Mouse (Mus musculus) right cerebral cortex, postnatal 25 days (tissue): ENCODE measurements at regions not wholly inside any gene's neighbourhood (a gene's known extent, or its start where the extent isn't known, plus 50 kb on each side); places are given as distances from the start of the nearest gene placed in this dataset.

Source experiments
- DNase-seq: peaks from one replicate; pipeline ENCODE4 v3.0.0; 2022

DNA sequence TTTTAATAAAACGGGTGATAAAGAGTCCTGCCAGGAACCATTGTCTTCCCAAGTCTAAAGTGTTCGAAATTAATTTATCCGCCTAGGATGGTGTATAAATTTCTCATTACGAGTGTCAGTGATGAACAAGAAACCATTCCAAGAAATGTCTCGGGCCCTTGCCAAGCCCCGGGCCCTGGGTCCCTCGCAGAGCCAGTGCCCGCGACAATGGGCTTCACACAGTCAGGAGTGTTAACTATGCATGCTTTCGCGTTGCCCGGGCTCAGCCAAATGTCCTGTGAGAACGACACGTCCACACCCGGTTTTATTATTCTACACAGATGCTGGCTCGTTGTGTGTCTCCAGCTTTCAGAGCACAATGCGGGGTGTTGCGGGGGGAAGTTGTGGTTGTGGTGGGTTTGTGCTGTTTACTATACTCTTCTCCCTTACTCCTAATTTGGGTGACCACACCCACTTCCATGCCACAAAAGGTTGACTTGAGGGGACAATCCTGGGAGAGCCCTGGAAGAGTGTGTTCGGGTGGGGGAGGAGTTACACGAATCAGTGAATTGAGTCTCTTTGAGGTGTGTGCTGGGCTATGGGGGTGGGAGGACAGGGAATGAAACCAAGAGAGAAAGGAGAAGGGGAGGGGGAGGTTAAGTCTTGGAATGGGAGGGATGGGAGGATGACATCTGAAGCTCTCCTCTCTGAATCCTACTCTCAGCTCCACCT is 166.5 kb downstream of the Inhbb start:
- no peak for DNase-seq

DNA sequence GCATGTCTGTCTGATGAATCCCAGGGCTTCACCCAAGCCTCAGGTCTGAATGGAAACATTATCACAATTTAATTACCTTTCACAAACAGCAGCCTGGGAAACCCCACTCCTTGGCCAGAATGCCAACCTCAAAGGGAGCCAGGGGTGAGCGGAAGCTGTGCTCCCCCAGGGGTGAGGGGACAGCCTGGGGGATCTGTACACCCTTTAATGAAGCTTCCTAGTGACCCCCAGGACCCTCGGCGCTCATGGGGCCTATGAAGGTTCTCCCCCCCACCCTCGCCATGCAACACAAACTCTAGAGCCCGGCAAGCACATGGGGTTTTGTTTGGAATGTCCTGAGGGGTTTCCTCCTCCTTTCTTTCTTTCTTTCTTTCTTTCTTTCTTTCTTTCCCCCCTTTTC is 167.1 kb downstream of the Inhbb start:
- DNase-seq = no peak

DNA sequence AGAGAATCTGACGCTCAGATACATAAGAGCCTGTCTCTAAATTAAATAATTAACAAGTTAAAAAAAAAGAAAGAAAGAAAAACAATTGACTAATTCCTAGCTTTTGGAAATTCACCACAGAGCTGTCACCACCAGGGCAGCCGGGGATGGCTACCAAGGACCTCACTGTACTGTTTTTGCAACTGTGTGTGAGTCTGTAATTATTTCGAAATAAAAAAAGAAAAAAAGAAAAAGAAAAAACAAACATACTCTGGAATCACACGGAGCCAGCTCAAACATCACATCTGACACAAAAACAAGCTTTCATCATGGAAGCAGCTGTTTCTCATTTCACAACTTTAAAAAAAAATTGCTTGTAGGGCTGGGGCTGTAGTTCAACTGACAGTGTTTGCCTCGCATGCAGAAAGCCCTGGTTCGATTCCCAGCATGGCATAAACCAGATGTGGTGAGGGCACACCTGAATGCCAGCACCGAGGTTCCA is 168.6 kb downstream of the Inhbb start:
- DNase-seq = no peak

DNA sequence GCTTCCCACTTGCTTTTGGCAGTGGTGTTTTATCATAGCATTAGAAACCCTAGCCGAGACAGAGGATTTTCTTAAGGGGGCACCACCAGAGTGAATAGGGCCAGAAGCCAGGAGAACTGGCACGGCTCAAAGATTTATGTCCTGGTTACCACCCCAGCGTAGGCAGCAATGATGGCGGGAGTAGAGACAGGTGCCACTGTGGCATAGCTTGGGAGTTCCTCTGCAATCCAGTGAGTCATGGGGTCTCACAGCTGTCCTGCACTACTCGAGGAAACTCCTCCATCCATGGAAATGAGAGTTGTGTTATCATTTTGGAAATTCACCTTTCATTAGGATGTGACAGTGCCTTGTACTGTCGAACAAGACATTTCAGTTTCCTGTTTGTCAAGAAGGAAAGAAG is 169.6 kb downstream of the Inhbb start:
- DNase-seq = no peak

DNA sequence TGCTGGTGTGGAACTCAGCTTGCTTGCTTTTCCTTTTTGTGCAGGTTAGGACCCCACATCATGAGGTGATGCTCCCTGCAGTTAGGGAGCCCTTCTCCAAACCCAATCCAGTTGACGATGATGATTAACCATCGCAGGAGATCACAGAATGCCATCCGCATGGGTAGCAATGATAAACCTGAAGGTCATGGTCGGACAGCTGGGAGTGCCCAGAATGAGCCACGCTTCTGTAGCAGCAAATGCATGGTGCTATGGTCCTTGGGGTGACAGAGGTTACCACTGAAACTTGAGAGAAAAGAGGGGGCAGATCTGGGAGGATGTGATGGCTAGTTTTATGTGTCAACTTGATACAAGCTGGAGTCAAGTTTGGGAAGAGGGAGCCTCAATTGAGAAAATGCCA is 170.3 kb downstream of the Inhbb start:
- no peak for DNase-seq

DNA sequence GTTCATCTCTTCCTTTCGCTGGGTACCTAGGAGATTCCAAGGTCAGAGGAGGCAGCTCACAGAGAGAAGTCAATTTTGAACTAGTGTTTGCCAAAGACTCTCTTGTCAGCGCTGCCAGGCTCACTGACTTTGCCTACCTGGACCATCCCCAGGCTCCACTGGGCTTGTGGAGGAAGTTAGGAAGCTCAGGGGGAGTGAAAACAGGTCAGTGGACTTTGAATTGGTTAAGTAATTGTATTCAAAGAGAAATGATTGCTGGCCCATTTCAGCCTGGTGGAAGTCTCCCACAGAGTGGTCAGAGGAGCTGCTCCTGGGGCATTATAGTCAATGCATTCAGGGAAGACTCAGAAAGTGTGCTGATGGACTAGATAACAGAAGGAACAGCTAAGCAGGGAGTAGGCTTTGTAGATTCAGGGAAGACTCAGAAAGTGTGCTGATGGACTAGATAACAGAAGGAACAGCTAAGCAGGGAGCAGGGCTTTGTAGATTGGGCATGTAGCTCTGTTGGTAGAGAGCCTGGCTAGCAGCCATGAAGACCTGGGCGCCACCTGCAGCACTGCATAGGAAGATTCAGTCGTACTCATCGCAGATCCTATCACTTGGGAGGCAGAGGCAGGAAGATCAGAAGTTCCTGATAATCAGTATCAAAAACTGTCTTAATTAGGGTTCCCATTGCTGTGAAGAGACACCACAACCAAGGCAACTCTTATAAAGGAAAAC is 173.1 kb downstream of the Inhbb start:
- no peak for DNase-seq

DNA sequence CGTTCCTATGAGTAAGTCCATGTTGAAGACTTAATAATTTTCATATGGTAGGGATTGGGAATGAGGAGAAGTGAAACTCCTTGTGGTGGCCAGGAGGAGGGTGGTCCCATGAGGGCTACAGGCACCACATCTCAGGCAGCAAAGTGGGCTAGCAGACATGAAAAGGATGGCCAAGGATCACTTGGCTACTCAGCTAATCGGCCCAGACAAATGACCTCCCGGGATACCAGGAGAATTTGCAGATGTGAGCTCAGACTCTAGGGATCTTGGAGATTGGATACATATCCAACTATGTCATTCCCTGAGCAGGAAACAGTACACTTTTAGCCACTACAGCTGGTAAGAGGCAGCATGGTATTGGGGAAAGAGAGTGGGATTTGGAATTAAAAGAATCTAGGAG is 174.9 kb downstream of the Inhbb start:
- DNase-seq = no peak

DNA sequence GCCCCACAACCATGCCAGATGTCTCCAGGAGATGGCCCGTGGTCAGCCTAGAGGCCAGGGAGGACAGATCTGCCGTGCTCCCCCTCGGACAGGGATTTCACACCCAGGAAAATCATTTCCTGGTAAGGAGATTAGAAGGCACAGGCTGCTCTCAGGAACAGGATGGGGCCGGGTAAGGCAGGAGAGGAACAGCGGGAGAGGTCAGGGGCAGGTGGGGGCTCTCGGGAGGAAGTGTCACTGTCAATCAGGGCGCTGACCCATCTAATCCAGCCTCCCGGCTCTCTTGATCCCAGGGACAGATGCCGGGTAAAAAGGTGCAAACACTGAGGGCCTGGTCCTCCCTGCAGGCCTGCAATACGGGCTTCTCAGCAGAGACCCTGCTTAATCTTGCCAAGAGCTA is 183.6 kb downstream of the Inhbb start:
- no peak for DNase-seq

DNA sequence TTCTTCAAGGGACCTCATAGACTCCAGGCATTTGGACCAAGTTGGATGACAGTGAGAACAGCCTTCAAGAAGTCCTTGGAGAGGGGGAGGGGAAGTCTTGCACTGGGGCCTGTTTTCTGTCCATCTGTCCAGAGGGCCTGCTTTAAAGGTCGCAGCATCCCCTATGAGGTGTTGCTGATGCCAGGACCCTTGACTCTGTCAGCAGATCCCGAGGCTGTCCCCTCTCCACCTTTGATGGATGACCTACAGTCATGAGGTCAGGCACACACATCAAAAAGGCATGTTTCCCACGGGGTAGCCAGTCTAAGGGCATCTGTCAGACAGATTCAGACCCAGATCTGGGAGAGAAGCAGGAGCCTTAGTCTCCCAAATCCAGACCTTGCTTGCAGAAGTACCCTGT is 183.4 kb upstream of the Gli2 start:
- DNase-seq = no peak

DNA sequence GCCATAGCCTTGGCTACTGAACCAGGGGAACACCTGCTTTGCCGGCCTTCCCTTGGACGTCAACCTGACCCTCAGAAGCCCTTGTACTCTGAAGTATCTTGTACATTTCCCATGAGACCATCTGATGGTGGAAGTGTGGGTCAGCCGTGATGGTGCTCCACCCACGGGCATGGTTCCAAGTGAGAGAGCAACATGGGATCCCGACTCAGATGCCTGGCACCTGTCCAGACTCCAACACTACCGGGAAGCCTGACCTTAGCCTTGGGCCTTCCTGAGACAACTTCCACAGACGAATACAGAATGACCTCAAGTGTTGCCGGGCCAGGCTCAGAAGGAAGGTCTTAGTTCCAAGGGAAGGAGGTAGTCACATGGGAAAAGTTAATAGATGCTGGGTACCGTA is 181.0 kb upstream of the Gli2 start:
- no peak for DNase-seq

DNA sequence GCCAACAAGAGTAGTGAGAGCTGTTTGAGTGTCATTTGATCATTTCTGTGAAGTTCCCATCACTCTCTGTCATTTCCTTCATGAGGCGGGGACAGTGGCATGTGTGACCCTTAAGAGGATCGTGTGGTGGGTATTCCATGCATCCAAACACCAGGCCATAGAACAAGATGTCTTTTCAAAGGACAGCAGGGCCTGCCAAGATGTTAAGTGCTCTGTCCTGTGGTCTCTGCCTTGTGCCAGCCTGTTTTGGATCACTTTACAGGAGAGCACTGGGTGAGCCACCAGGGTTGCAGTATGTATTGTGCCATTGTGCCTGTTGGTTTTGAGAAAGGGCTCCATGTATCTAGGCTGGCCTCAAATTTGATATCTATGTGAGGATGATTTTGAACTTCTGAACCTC is 173.6 kb upstream of the Gli2 start:
- no peak for DNase-seq

DNA sequence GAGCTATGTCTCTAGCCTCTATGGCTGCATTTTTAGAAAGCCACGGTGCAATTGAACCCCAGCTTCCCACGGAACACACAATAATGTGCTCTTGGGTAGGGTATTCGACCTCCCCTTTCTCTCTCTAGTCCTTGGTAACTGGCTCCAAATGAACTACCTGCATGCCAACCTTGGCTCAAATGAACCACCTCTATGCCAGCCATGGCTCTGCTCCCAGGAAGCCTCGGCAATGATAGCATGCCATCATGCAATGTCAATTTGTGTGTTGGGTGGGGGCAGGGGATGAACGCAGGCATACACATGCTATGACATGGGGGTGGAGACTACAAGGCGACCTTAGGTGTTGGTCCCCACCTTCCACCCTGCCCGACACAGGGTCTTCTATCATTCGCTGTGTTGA is 170.5 kb upstream of the Gli2 start:
- no peak for DNase-seq

DNA sequence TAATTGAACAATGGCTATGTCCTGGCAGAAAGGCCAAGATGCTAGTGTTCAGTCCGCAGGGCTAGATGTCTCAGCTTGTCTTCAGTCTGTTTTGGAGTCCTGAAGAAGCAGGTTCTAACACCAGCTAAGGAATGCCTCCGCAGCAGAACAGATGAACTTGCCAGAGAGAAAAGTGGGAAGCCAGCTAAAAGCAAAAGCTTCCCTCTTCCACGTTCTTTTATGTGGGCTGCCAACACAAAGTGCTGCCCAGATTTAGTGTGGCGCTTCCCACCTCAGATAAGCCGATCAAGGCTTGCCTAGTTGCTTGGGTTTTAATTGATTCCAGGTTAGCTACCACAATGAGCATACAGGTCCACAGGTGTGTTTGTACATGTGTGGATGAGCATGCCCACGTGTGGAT is 168.5 kb upstream of the Gli2 start:
- DNase-seq = peak; percentile 18

DNA sequence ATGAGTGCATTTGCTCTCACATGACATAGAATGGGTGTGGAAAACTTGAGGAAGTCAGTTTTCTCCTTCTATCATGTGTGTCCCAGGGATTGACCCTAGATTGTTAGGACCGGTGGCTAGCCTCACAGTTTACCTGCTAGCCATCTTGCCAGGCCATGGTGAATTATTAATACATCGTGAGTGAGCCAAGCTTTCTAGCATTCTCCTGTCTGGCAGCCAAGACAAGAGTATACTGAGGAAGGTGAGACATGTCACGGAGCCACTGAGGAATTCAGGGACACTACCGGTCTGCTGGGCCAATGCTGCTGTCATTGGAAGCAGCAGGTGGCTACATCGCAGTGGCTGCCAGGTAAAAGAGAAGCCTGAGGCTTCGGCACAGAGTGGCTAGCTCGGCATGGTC is 167.6 kb upstream of the Gli2 start:
- DNase-seq = no peak

DNA sequence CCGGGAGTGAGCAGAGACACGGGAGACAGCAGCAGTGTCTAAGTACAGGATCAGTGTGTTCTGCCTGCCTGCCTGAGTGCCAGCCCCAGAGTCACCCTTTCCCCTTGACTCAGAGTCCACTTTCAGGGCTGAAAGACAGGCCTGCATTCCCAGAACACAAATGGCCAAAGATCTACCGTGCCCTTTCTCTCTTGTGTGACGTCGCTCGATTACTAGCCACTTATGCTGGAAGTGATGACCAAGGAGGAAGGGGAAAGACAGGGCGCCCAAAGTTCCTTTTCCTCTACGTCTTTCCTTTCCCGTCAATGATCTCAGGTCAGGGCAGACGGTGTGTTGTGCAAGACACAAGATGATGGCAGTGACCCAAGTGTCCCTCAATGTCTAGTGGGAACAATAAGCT is 166.4 kb upstream of the Gli2 start:
- DNase-seq = no peak

DNA sequence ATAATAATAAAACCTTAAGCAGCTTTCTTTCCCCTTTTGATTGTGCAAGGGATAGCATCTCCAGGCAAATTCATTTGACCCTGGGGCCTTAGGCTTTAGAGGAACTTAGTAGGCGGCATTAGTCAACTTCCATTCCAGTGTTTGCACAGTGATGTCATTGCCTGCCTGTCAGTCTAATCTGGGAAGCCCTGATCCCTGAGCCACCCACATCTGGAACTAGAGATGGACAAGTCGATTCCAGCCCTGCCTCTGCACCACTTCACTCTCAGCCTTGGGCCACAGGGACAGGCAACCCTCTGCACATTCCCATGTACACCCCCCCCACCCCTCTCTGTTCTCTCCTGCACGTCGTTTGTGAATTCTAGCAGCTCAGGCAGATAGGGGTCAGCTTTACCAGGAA is 164.0 kb upstream of the Gli2 start:
- DNase-seq = no peak

DNA sequence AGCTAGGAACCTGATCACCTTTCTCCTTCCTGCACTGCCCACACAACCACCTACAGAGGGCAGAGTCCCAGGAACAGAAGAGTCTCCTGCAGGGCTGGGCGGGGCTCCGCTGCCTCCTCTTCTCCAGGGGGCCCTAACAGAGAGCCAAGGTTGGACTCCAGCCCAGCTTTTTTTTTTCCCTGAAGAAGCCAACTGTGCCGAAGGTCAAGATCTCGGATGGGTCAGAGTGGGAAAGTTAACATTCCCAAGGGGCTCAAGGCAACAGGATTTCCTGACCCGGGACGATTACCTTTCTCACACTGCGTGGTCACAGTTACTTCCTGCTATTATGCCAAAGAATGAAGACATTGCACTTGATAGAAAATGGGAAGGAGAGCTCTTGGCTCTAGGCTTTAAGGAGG is 156.2 kb upstream of the Gli2 start:
- no peak for DNase-seq

DNA sequence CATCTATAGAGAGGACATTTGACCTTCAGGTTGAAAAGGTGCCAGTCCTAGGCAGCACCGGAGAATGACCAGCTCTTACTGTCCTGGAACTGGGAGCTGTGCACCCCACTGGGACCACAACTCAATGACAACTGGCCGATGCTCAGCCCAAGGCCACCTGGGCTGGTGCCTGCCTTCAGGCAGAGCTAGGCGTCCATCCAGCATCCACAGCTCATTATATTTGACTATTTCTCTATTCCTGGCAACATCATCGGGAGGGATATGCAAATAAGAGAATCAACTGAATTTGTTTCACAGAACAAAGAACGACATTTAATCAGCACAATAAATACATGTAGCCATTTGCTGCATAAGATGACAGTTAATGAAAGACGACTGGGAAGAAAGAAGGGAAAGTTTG is 149.0 kb upstream of the Gli2 start:
- no peak for DNase-seq

DNA sequence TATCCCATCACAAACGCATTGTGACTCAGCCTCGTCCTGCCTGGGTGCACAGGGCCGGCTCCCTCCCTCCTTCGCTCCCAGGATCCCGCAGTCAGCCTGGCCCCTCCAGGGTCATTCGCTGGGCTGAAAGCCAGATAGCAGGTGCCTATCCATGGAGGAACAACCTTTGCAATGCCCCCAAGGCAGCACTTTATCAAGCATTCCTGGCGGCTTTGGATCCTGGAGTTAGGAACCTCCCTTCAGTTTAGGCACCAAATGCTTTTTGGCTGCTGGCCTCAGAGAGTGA is 143.9 kb upstream of the Gli2 start:
- no peak for DNase-seq

DNA sequence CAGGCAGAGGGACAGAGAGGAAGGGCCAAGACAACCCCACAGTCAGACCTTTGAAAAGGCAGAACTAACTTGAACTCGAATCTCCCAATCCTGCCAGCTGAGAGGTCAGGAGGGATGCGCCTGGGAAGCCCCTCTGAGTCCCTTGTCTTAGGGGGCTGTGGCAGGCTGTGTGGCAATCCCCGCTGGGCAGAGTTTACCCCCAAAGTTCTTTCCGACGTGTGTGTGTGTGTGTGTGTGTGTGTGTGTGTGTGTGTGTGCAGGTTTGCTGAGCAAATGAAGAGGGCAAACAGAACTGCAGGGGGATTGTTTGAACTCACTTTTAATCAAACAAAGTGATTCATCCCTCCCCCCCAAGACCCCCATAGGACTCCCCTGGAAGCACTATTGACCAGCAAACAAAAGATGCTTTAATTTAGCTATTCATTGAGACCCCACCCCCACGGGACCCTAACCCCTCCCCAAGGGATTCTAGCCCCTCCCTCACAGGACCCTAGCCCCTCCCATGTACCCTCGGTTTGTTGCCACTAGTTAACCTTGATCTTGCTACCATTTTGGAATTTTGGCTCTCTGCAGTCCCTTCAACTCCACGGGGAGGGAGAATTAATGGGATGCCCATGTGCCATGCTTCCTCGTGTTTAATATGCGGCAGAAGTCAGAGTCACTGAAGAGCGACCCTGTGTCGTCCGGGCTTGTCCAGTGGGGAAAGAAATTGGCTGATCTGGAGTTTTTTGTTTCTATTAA is 143.4 kb upstream of the Gli2 start:
- DNase-seq = no peak

DNA sequence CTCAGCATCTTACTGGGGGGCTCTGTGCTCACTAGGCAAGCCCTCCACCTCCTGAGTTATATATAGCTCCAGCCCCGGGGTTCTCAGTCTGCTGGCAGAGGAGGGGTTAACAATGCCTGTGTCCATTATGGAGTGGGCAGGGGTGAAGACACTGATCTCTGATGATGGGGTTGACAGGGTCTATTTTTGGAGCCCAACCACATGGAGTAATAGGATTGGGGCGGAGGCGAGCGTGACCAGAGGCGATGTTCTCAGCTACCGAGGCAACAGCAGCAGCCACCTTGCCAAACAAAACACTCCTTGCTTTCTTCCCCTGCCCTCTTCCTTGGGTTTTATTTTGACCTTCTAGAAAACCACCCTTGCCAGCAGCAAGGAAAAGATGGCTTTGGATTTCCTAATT is 141.1 kb upstream of the Gli2 start:
- DNase-seq = no peak

DNA sequence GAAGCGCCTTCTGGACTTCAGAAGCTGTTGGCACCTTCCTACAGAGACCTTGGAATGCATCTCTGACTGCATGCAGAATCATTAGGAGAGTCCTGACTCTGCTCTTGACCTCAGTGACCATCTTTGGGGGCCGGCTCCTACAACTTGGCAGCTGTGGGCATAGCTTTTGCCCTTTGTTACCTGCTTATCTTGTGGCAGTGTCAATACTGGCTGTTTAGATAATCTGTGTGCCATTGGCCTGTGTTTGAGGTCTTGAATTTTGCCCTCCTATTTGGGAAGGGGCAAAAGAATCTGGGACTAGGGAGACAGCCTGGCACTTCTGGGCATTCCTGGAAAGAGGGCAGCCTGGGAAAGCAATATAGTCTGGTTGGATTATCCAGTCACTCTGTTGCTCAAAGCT is 137.8 kb upstream of the Gli2 start:
- DNase-seq = no peak

DNA sequence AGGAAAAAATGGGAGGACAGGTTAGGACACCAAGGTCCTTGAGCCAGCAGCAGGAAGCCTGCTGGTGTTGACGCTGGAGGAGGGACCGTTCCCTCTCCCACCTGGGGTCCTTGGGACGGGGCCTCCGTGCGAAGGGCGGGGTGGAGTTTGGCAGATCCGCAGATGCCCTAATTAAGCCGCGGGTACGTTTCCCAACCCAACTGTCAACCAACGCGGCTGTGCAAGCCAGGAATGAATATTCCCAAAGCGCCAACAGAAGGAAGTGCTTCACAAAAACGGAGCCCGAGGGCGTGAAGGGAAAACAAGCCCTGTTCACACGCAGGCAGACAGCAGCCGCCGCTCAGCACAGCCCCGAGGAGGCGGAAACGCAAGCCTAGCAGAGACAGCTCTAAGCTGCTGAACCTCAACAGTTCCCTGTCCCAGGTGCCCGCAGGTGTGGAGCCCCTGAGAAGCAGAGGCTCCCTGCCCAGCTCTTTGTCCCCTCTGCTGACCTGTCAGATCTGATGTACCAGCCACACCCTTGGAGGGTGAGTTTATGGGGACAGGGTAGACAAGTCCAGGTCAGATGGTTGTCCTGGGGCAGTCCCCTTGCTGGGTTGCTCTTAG is 136.1 kb upstream of the Gli2 start:
- peak; percentile 75 for DNase-seq

DNA sequence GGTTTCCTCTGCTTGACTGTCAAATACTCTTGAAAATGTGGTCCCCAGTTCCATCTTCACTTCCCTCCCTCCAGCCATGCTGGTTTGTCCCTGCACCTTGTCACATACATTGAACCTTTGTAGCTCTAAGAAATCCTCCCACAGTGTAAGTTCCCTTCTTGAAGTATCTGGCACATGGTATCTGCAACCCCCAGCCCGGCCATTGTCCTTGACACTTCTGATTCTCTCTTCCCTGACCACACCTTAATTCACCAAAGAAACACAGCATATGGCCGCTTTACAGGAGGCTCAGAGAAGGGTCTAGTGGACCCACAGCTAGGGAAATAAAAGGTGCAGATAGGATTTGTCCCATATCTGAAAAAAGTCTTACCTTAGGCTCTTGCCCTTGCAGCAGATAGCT is 133.9 kb upstream of the Gli2 start:
- no peak for DNase-seq
